Mouse (Mus musculus): ENCODE measurements around the gene Slpi.

GRCm38 (mm10) chr2:164419489-164419888 is 30.6 kb upstream of the Slpi start:
- TF ChIP-seq CTCF (IDR thresholded peaks at IDR 0.05; ENCODE audit: low read depth, low read length) = no peak
- no peak for TF ChIP-seq POLR2A (IDR thresholded peaks at IDR 0.05; ENCODE audit: insufficient read depth, low read length)
- TF ChIP-seq EP300 (IDR thresholded peaks at IDR 0.05; ENCODE audit: insufficient read depth, low read depth, low read length) = no peak
